Mouse (Mus musculus): ENCODE measurements around the gene Mamdc4. TPM values are rescaled to one million over a fixed set of nuclear protein-coding genes. Genes with fewer than 3 reads are reported as not detected.

The Mamdc4 gene
- polyA plus RNA-seq, 1 experiment from 2014 or later: 2.3 TPM

DNA sequence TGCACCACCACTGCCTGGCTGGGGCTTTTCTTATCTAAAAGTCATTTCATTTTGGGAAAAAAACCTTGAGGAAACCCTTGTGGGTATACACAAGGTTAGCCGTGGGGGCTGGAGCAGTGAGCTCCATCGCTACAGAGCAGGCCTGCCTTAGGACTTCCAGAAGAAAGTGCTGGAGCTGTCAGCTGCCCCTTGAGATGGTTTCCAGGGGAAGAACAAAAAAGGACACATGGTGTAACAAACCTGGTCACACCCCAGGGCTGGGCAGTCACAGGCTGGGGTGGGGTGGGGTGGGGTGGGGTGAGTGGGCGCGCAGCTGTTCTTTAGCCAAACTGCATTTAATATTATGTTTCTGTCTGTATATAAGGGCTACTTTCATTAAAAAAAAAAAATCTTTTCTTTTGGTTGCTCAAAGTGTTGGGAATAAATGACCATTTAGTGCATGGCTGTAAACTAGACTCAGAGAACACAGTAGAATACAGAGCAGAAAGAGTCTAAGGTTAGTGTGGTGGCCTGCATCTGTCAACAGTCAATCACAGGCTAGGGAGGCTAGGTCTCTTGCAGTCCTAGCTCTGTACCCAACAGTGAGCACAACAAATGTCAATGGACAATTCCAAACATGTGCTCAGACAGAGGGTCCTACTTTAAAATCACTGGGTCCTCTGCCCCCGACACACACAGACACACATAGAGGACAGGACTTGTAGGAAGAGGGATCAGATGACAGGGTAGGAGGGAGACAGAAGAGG is 22.3 kb upstream of the Mamdc4 start:
- no peaks in the 10 kb centered on the region for H3K27me3 ChIP-seq (ENCODE audit: low read depth, poor library complexity, severe bottlenecking)
- no peak overlapping the region for H3K4me3 ChIP-seq
- 97% methylated on average over 5 of the region's 5 CpGs for WGBS
- no peak for DNase-seq (ENCODE audit: low spot score)
- peaks cover 98% of the 10 kb centered on the region for H3K36me3 ChIP-seq
- no peaks in the 10 kb centered on the region for H3K9me3 ChIP-seq (replicated peaks)
- H3K4me1 ChIP-seq: no peaks in the 10 kb centered on the region
- H3K27ac ChIP-seq: no peak overlapping the region

DNA sequence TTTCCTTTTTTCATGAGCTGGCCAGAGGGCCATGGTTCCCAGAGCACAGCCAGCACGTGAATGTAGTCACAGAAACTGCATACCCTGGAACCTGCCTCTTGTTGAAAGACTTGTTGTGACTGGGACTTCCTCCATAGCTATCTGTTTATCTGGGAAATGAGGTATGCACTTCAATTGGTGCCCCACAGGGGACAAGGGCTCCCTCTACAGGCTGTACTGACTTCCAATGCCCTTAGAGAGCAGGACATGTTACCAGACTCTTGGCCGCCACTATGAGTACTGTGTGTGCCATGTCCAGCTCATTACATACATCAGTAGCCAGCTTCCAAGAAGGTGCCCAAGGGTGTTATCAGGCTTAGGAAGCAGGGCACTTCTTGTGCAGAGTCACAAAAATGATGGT is 17.2 kb upstream of the Mamdc4 start:
- peaks cover 98% of the 10 kb centered on the region for H3K36me3 ChIP-seq

DNA sequence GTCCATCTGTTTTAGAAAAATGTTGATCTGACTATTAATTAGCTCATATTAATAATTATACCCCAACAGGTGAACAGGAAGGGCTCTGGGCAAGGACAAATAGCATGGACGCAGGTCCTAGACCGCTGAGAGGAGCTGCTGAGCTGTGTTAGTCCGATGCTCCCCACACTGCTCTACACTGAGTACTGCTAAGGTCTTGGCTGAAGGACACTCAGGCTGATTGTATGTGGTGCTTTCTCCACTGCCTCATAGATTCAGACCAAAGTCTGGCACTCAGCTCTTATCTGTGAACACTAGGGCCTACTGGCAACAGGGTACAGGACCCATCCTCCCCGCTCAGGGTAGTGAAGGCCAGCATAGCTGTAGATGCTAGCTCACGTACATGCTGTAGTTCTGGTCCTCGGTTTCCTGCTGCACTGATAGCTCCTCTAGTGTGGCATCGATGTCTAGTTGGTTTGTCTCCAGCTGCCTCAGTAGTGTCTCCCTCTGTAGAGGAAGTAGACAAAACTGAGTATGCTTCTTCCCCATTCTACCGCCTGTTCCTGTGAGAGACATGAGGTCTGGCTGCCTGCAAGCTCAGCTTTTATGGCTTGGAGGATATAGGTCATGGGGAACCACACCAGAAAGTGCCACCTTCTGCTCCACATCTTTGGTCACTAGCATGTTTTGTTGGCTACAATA is 13.7 kb upstream of the Mamdc4 start:
- WGBS: 95% methylated on average over 8 of the region's 8 CpGs
- peaks cover 99% of the 10 kb centered on the region for H3K36me3 ChIP-seq

More for the DNA sequence above, 17.2 kb upstream of the Mamdc4 start:
- DNase-seq (ENCODE audit: low spot score): no peak
- no peaks in the 10 kb centered on the region for H3K27me3 ChIP-seq (ENCODE audit: low read depth, poor library complexity, severe bottlenecking)
- no peak overlapping the region for H3K27ac ChIP-seq
- 86% methylated on average over 2 of the region's 2 CpGs for WGBS
- H3K4me1 ChIP-seq: no peaks in the 10 kb centered on the region
- H3K4me3 ChIP-seq: no peak overlapping the region
- H3K9me3 ChIP-seq (replicated peaks): no peaks in the 10 kb centered on the region

DNA sequence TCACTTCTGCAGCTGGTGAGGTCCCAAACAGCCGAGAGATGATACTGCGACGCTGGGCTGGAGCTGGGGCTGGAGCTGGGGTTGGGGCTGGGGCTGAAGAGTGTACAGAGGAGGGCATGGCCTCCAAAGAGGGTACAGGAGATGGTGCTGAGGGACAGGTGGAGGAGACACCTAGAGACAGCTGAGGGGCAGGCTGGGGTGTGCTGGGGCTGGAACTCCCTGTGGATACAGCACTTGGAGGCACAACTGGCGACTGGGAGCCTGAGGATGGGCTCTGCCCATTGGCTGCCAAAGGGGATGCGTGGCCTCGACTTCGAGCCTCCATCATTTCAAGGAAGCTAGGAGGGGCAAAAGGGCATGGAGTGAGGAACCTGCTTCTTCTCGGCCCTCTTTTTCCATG is 12.6 kb upstream of the Mamdc4 start:
- peaks cover 99% of the 10 kb centered on the region for H3K36me3 ChIP-seq
- no peak overlapping the region for H3K4me3 ChIP-seq
- WGBS: 89% methylated on average over 8 of the region's 8 CpGs
- no peaks in the 10 kb centered on the region for H3K27me3 ChIP-seq (ENCODE audit: low read depth, poor library complexity, severe bottlenecking)
- H3K4me1 ChIP-seq: peaks cover 14% of the 10 kb centered on the region
- DNase-seq (ENCODE audit: low spot score): no peak
- no peaks in the 10 kb centered on the region for H3K9me3 ChIP-seq (replicated peaks)
- H3K27ac ChIP-seq: no peak overlapping the region

More for the DNA sequence above, 13.7 kb upstream of the Mamdc4 start:
- Histone ChIP-seq H3K4me1 (peaks cover 3% of the 10 kb centered on the region; the same call in 1 of the 2 replicates), H3K27me3 (ENCODE audit: low read depth, poor library complexity, severe bottlenecking) (no peaks in the 10 kb centered on the region), H3K4me3 (no peak overlapping the region), H3K27ac (no peak overlapping the region), H3K9me3 (replicated peaks) (no peaks in the 10 kb centered on the region)
- no peak for DNase-seq (ENCODE audit: low spot score)

DNA sequence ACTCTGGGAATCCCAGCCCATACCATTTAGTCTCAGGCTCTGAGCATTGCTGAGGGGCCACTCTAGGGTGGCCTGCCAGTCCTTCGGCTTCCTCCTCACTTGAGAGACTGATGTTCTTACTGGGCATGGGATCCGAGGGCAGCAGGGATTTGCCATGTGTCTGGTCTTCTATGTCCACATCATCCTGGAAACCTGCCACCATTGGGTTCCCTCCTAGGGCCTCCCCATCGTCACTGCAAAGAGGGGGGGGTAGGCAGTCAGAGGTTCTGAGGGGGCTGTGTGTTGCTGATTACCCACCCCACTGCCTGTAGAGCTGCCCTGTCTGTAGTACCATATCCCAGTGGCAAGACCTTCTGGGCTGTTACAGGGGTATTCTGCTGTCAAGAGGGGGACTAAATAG is 11.0 kb upstream of the Mamdc4 start:
- no peak overlapping the region for H3K27ac ChIP-seq
- H3K27me3 ChIP-seq (ENCODE audit: low read depth, poor library complexity, severe bottlenecking): peaks cover 10% of the 10 kb centered on the region
- peaks cover 30% of the 10 kb centered on the region for H3K4me1 ChIP-seq
- H3K9me3 ChIP-seq (replicated peaks): no peaks in the 10 kb centered on the region
- no peak for DNase-seq (ENCODE audit: low spot score)
- peaks cover 82% of the 10 kb centered on the region for H3K36me3 ChIP-seq
- WGBS: 88% methylated on average over 3 of the region's 3 CpGs
- H3K4me3 ChIP-seq: no peak overlapping the region

DNA sequence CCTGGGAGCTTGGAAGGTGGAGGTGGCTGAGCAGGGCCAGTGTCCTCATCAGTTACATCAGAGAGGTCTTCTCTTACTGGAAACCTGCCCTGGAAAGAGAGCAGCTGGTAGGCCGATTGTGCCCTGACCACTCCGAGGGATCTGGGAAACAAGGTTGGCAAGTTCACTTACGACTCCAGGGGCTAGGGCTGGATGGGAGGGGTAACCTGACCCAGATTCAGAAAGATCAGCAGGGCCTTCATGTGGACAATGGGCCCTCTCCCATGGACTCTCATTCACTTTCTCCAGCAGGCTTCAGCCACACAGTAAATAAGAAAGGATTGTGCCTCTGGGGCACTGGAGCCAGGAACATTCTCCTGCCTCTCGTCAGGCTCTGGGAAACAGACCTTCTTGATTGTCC is 10.2 kb upstream of the Mamdc4 start:
- H3K27me3 ChIP-seq (ENCODE audit: low read depth, poor library complexity, severe bottlenecking): peaks cover 17% of the 10 kb centered on the region
- no peak for DNase-seq (ENCODE audit: low spot score)
- WGBS: 92% methylated on average over 4 of the region's 4 CpGs

DNA sequence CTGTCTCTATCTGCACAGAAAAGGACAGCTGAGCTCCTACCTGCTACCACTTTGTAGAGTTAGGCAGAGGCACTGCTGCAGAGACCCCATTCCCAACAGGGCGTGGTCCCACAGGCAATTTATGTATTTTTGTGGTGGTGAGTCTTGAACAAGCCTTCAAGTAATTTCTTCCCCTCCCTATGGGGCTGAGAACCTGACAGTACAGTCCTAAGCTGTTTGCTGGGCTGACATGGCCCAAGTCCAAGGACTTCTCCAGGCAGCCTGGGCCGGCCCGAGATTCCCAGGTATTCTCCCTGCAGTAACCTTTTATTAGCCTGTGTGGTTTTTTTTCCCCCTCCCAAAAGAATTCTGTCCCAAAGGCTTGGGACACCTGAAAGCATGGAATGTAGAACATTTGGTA is 9.5 kb upstream of the Mamdc4 start:
- DNase-seq (ENCODE audit: low spot score): no peak
- Histone ChIP-seq H3K27ac (no peak overlapping the region), H3K4me3 (no peak overlapping the region), H3K4me1 (peaks cover 41% of the 10 kb centered on the region), H3K36me3 (peaks cover 67% of the 10 kb centered on the region), H3K9me3 (replicated peaks) (no peaks in the 10 kb centered on the region), H3K27me3 (ENCODE audit: low read depth, poor library complexity, severe bottlenecking) (peaks cover 24% of the 10 kb centered on the region)
- WGBS: 94% methylated on average over 3 of the region's 3 CpGs

More for the DNA sequence above, 10.2 kb upstream of the Mamdc4 start:
- H3K4me3 ChIP-seq: no peak overlapping the region
- H3K36me3 ChIP-seq: peaks cover 74% of the 10 kb centered on the region
- H3K27ac ChIP-seq: no peak overlapping the region
- peaks cover 34% of the 10 kb centered on the region for H3K4me1 ChIP-seq
- no peaks in the 10 kb centered on the region for H3K9me3 ChIP-seq (replicated peaks)

DNA sequence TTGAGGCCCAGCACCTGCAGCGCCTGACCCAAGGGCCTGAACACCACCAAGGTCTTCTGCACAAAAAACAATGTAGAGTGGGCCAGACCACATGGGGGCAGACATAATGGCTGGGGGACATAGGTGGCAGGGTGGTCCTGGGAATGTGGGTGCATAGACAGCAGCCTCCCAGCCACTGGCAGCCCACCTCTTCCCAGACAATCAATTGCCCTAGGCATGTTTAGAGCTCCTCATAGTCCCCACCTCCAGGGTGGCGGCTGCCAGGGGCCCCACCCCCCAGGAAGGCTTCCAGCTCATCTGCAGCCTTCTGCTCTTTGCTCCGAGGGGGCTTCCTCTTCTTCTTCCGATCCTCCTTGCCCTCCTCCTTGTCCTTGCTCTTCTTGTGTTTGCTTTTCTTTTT is 8.9 kb upstream of the Mamdc4 start:
- peaks cover 30% of the 10 kb centered on the region for H3K27me3 ChIP-seq (ENCODE audit: low read depth, poor library complexity, severe bottlenecking)
- no peak for DNase-seq (ENCODE audit: low spot score)
- H3K27ac ChIP-seq: no peak overlapping the region
- H3K36me3 ChIP-seq: peaks cover 62% of the 10 kb centered on the region
- H3K4me3 ChIP-seq: no peak overlapping the region
- 72% methylated on average over 4 of the region's 4 CpGs for WGBS
- peaks cover 47% of the 10 kb centered on the region for H3K4me1 ChIP-seq
- no peaks in the 10 kb centered on the region for H3K9me3 ChIP-seq (replicated peaks)

DNA sequence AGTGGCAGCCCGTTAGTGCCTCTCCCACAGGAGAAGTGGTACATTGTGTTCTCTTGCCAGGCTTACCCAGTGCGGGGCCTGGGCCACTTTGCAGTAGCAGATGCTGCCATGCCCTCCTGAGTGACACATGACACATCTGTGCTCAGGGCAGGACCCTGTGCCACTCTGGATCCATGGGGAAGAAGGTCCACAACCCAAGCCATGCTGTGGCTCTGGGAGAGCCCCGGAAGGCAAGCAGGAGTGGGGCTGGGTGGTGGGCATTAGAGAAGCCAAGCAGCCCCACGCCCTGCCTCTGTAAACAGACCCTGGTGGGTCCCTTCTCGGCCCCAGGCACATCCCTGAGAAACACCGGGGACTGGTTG is 8.5 kb upstream of the Mamdc4 start:
- H3K9me3 ChIP-seq (replicated peaks): no peaks in the 10 kb centered on the region
- WGBS: 93% methylated on average over 6 of the region's 6 CpGs
- no peak for DNase-seq (ENCODE audit: low spot score)
- H3K4me3 ChIP-seq: no peak overlapping the region
- H3K27ac ChIP-seq: no peak overlapping the region
- peaks cover 57% of the 10 kb centered on the region for H3K36me3 ChIP-seq
- peaks cover 35% of the 10 kb centered on the region for H3K27me3 ChIP-seq (ENCODE audit: low read depth, poor library complexity, severe bottlenecking)
- H3K4me1 ChIP-seq: peaks cover 51% of the 10 kb centered on the region

DNA sequence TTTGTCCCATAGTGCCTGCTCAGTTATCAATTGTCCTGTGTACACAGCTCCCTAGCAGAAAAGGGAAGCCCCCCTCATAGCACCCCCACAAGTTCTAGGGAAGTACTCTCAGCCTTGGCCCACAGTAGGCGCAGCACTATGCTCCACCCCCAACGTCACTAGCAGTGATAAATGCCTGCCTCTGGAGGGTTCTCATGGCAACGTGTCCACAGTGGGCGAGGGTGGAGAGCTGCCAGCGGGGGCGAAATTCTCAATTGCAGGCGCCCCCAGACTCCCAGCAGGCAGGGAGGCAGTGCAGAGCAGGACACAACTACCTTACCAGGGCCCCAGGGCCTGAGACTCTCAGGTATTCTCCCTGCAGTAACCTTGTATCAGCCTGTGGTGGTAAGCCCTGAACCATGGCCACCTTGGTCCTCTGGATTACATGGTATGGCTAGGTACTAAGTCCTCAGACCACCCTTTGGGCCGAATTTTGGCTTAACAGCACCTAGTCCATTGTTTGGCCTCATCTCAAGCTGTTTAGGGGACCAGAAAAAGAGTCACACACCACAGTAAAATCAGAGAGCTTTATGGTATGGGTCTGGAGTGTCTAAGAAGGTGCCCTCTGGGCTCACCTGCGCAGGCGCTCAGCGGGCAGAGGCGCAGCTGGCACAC is 7.9 kb upstream of the Mamdc4 start:
- Histone ChIP-seq H3K36me3 (peaks cover 52% of the 10 kb centered on the region), H3K4me3 (peak overlapping the region; percentile 6; the same call in 1 of the 2 replicates), H3K9me3 (replicated peaks) (no peaks in the 10 kb centered on the region), H3K27me3 (ENCODE audit: low read depth, poor library complexity, severe bottlenecking) (peaks cover 40% of the 10 kb centered on the region), H3K4me1 (peaks cover 56% of the 10 kb centered on the region), H3K27ac (no peak overlapping the region)
- DNase-seq (ENCODE audit: low spot score): peak; percentile 37
- 62% methylated on average over 12 of the region's 12 CpGs for WGBS

DNA sequence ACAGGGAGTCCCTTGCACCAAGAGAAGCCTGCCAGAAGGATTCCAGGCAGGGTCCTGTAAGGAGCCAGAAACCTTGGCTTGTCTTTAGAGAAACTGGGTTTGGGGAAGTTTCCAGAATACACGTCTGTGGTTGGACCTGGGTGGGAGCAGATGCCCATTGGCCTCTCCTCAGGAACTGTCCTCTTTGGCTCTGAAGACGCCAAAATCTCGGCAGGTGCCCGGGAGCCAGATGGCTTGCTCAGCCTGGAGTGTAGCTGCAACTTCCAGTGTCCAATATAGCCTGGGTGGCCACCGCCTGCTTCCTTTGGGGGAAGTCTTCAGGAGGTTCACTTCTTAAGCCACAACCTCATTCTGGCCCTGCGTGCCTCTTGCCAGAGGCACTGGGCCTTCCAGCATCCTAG is 7.3 kb upstream of the Mamdc4 start:
- Histone ChIP-seq H3K36me3 (peaks cover 45% of the 10 kb centered on the region), H3K27ac (no peak overlapping the region), H3K4me3 (peak overlapping the region; percentile 44; the same call in 1 of the 2 replicates), H3K4me1 (peaks cover 63% of the 10 kb centered on the region), H3K27me3 (ENCODE audit: low read depth, poor library complexity, severe bottlenecking) (peaks cover 47% of the 10 kb centered on the region), H3K9me3 (replicated peaks) (no peaks in the 10 kb centered on the region)
- DNase-seq (ENCODE audit: low spot score): peak; percentile 37
- WGBS: 47% methylated on average over 6 of the region's 6 CpGs

DNA sequence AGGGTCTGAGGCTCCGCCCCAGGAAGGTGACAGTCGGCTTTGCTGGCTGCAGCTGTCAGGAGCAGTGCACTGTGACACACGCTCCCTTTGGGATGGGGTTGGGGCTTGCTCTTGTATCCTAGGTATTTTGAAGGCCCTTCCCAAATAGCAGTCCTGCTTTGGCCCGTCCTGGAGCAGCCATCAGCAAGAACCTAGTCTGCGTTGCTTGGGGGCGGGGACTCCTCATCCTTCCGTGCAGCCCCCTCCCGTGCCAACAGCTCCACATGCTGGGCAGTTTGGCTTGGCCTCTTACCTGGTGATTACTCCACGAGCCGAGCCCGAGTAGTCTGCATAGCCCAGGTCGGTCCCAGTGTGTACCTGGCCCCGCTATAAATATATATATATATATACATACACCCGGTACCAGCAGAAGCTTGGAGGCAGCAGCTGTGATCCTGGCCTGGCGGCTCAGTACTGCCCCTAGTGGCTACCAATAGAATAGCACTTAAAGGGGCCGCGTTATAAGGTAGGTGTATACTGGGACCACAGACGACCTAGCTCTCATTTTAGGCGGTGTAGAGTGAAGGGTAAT is 6.7 kb upstream of the Mamdc4 start, which contains the start of gene Ajm1:
TSS of gene Ajm1 (minus strand) at position 464 of the 571 bp plus-strand sequence.
- peak; percentile 73 for DNase-seq (ENCODE audit: low spot score)
- 7% methylated on average over 19 of the region's 19 CpGs for WGBS
- H3K27me3 ChIP-seq (ENCODE audit: low read depth, poor library complexity, severe bottlenecking): peaks cover 52% of the 10 kb centered on the region
- H3K4me1 ChIP-seq: peaks cover 64% of the 10 kb centered on the region
- peaks cover 40% of the 10 kb centered on the region for H3K36me3 ChIP-seq
- H3K4me3 ChIP-seq: peak within 1 kb of the TSS; percentile 44
- no peaks in the 10 kb centered on the region for H3K9me3 ChIP-seq (replicated peaks)
- no peak within 1 kb of the TSS for H3K27ac ChIP-seq

Data from limb, embryonic 10.5 days (tissue).